Mouse (Mus musculus): ENCODE measurements around the gene Vmn1r76.

Gene Vmn1r76

GRCm38 (mm10) chr7:11938113-11938512 is at the start of gene Vmn1r76:
TSS of gene Vmn1r76 (minus strand) at chr7:11938213.
- no peak for DNase-seq (ENCODE audit: low read depth, low spot score)

- no peak for DNase-seq (ENCODE audit: low read depth, low spot score)
These were observed 34.6 kb upstream of the Vmn1r76 start for GRCm38 (mm10) chr7:11972611-11973010.

- no peak for DNase-seq (ENCODE audit: low read depth, low spot score)
These were observed 10.0 kb upstream of the Vmn1r76 start for GRCm38 (mm10) chr7:11947991-11948390.

GRCm38 (mm10) chr7:11874330-11874729 is 63.7 kb downstream of the Vmn1r76 start, which contains the start of gene Vmn1r75:
TSS of gene Vmn1r75 (plus strand) at chr7:11874630.
- no peak for DNase-seq (ENCODE audit: low read depth, low spot score)
